Mouse (Mus musculus): Measurements from ENCODE around the gene Igf1r. TPM values are rescaled to one million over a fixed set of nuclear protein-coding genes. Genes with fewer than 3 reads are reported as not detected.

Gene Igf1r
- polyA plus RNA-seq, 1 experiment from 2014 or later: 19.6 TPM

DNA sequence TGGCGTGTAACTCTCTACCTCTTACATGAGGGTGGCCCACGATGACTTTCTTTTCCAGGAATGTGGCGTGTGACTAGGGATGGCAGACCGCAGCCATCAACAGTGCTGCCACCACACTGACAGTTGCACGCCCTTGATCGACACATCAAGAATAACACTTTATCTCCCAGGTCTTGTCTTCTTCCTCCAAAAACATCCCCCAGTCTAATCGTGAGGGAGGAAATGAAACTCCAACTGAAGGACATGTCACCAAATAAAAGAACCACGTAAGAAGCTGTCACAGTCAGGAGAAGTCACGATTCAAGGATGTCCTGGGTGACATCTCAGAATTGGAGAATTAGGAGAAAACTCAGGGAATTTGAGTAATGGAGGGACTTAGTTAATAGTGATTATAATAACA is 8.8 kb upstream of the Igf1r start:
- Histone ChIP-seq H3K9ac (no peak overlapping the region), H3K4me2 (no peak overlapping the region), H3K4me3 (no peak overlapping the region), H3K27me3 (no peaks in the 10 kb centered on the region), H3K36me3 (no peaks in the 10 kb centered on the region), H3K4me1 (no peaks in the 10 kb centered on the region), H3K9me3 (no peaks in the 10 kb centered on the region), H3K27ac (no peak overlapping the region)
- 55% methylated on average over 9 of the region's 9 CpGs for WGBS
- ATAC-seq (ENCODE audit: borderline replicate concordance, extremely low read depth, low FRiP score, low TSS enrichment): no peak

DNA sequence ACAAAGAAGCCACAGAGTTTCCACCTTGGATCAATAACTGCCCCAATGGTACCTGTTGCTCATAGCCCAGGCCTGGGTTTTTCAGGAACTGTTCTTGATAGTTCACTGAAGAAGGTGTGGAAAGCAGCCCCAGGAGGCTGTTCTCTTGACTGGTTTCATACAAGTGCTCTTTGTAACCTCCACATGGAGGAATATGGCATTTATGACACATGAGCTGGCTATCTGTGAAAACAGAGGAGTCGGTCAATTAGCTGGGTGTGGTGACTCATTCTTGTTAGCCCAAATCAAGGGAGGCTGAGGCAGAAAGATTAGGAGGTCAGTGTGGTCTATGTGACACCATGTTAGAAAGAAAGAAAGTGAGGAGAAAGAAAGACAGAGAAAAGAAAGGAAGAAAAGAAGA is 5.7 kb upstream of the Igf1r start:
- Histone ChIP-seq H3K4me1 (0 out of 2 replicates have a peak, but pooled peaks cover 4% of the 10 kb centered on the region), H3K36me3 (no peaks in the 10 kb centered on the region), H3K9ac (no peak overlapping the region), H3K4me3 (no peak overlapping the region), H3K27ac (no peak overlapping the region), H3K4me2 (no peak overlapping the region), H3K9me3 (no peaks in the 10 kb centered on the region), H3K27me3 (no peaks in the 10 kb centered on the region)
- no peak for ATAC-seq (ENCODE audit: borderline replicate concordance, extremely low read depth, low FRiP score, low TSS enrichment)
- WGBS: 50% methylated on average over 1 of the region's 1 CpGs

DNA sequence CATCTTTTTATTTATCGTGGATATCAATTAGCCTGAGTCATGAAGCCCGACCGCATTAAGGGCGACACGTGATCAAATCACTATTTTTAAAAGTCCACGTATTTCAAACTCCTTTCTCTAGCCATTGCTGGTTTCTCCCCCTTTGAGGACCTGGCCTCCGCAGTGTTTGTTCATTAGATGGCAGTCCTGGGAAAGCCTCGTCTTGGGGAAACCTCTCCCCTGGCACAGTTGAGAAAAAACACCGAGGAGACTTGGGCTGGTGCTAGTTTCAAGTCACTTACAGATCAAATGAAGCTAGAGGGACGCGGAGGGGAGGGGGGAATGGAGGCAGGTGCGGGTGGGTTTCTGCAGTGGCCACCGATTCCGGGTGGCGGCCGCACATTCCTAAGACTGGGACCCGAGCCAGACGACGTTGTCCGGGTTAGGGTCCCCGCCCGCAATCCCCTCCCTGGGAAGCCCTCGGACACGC is 2.2 kb upstream of the Igf1r start:
- Histone ChIP-seq H3K4me2 (peak overlapping the region; percentile 91), H3K4me3 (peak overlapping the region; percentile 83), H3K36me3 (no peaks in the 10 kb centered on the region), H3K27me3 (no peaks in the 10 kb centered on the region), H3K4me1 (peaks cover 17% of the 10 kb centered on the region), H3K9ac (peak overlapping the region; percentile 99), H3K9me3 (no peaks in the 10 kb centered on the region), H3K27ac (peak overlapping the region; percentile 100)
- no peak for ATAC-seq (ENCODE audit: borderline replicate concordance, extremely low read depth, low FRiP score, low TSS enrichment)
- WGBS: under 1% methylated on average over 24 of the region's 24 CpGs

DNA sequence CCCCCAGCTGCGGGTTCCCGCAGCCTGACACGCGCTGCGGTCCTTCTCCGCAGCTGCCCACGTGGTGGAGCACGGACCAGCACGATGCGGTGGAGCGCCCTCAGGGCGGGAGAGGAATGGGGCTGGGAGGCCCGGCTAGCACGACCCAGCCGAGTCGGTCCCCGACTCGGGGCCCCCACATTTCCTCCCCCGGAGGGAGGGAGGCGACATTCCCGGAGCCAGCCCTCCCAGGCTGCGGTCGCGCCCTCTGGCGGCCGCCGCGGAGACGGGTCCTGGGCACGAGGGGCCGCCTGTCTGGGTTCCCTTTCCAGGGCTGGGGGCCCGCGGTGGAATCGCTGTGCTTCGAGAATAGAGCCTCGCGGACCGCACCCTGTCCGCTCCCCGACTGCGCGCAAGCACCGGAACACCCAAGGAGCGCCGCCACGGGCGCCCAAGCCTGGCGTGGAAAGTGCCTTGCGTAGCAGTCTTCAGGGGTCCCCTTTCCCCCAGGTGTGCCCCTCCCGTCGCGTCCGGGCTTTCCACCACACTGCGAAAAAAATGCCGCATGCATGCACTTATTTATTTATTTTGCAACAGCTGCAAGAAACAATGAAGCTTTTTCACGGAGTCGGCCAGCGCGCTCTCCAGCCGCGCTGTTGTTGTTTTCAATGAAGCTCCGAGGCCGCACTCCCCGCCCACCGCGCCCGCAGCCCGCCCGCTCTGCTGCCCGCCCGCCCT is 1.7 kb upstream of the Igf1r start:
- peak; percentile 74 for ATAC-seq (ENCODE audit: borderline replicate concordance, extremely low read depth, low FRiP score, low TSS enrichment)
- no peaks in the 10 kb centered on the region for H3K9me3 ChIP-seq
- peak overlapping the region; percentile 83 for H3K4me3 ChIP-seq
- H3K9ac ChIP-seq: peak overlapping the region; percentile 99
- no peaks in the 10 kb centered on the region for H3K36me3 ChIP-seq
- peaks cover 22% of the 10 kb centered on the region for H3K4me1 ChIP-seq
- WGBS: under 1% methylated on average over 62 of the region's 71 CpGs
- H3K27ac ChIP-seq: peak overlapping the region; percentile 100
- H3K4me2 ChIP-seq: peak overlapping the region; percentile 91
- H3K27me3 ChIP-seq: no peaks in the 10 kb centered on the region

DNA sequence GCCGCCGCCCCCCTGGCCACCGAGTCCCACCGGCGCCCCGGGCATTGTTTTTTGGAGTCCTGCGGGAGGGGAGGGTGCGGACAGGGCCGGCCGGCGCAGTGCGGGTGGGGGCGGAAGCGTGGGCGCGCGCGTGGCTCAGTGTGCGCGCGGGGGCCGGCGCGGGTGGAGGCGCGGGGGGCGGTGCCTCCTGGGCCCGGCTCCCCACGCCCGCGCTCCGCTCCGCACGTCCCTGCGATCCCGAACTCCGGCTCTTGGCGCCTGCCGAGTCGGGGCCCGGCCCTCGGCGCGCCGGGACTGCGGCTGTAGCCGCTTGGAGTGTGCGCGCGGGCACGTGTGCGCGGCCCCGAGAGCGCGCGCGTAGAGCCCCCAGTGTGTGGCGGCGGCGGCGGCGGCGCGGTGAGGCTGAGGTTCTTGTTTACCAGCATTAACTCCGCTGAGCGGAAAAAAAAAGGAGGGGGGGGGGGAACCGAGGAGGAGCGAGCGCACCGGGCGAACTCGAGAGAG is 1.0 kb upstream of the Igf1r start:
- Histone ChIP-seq H3K9me3 (no peaks in the 10 kb centered on the region), H3K27me3 (no peaks in the 10 kb centered on the region), H3K27ac (peak overlapping the region; percentile 100), H3K36me3 (no peaks in the 10 kb centered on the region), H3K4me3 (peak overlapping the region; percentile 83), H3K9ac (peak overlapping the region; percentile 99), H3K4me1 (peaks cover 27% of the 10 kb centered on the region), H3K4me2 (peak overlapping the region; percentile 91)
- peak; percentile 82 for ATAC-seq (ENCODE audit: borderline replicate concordance, extremely low read depth, low FRiP score, low TSS enrichment)
- WGBS: under 1% methylated on average over 44 of the region's 73 CpGs

DNA sequence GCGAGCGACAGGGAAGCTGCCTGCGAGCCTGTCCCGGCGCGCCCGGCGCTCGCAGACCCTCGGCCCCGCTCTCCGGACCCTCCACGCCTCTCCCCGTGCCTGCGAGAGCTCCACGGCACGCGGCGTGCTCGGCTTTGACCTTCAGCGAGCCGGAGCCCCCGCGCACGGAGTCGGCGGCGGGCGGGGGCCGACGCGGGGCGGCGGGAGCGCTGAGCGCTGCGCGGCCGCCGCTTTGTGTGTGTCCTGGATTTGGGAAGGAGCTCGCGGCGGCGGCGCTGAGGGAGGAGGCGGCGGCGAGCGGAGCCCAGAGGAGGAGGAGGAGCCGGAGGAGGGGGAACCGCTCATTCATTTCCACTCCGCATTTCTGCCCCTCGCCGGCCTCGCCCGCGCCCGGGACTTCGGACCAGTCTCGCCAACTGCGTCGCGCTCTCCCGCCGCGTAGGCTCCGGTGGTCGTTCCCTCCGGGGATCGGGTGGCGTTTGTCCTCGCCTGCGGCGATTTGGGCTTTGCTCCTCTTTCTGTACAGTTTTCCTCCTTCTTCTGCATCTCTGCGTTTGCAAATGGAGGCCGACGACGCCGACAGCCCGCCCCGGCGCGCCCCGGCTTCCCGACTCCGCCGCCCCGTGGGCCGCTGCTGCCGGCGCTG is 468 bp upstream of the Igf1r start:
- peaks cover 31% of the 10 kb centered on the region for H3K4me1 ChIP-seq
- ATAC-seq (ENCODE audit: borderline replicate concordance, extremely low read depth, low FRiP score, low TSS enrichment): peak; percentile 74
- under 1% methylated on average over 79 of the region's 91 CpGs for WGBS
- peak overlapping the region; percentile 91 for H3K4me2 ChIP-seq
- no peaks in the 10 kb centered on the region for H3K9me3 ChIP-seq
- no peaks in the 10 kb centered on the region for H3K36me3 ChIP-seq
- no peaks in the 10 kb centered on the region for H3K27me3 ChIP-seq
- H3K27ac ChIP-seq: peak overlapping the region; percentile 100
- peak overlapping the region; percentile 83 for H3K4me3 ChIP-seq
- H3K9ac ChIP-seq: peak overlapping the region; percentile 99

DNA sequence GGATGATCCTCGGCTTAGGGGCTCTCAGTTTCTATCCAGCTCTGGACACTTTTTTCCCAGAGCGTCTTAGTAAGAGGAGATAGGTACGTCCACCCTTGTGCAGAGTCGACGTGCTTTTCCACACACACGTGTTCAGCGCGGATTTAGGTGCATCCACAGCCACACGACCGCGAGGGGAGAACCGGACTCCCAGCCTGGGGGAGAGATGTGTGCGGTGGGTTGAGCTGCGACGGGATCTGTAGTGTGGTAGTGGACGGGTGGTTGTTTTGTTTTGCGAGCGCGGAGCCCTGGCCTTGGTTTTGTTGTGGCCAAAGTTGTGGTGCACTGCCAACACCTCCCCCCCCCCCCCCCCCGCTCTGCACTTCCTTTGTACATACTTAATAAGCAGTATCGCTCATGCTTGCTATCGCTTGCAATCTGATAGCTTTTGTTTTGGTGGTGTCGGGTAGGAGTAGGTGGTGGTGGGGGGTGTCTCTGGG is 1.2 kb downstream of the Igf1r start:
- peak overlapping the region; percentile 100 for H3K27ac ChIP-seq
- H3K4me3 ChIP-seq: peak overlapping the region; percentile 83
- no peaks in the 10 kb centered on the region for H3K9me3 ChIP-seq
- peak overlapping the region; percentile 91 for H3K4me2 ChIP-seq
- peaks cover 47% of the 10 kb centered on the region for H3K4me1 ChIP-seq
- H3K9ac ChIP-seq: peak overlapping the region; percentile 99
- H3K36me3 ChIP-seq: no peaks in the 10 kb centered on the region
- WGBS: under 1% methylated on average over 22 of the region's 23 CpGs
- no peak for ATAC-seq (ENCODE audit: borderline replicate concordance, extremely low read depth, low FRiP score, low TSS enrichment)
- no peaks in the 10 kb centered on the region for H3K27me3 ChIP-seq

DNA sequence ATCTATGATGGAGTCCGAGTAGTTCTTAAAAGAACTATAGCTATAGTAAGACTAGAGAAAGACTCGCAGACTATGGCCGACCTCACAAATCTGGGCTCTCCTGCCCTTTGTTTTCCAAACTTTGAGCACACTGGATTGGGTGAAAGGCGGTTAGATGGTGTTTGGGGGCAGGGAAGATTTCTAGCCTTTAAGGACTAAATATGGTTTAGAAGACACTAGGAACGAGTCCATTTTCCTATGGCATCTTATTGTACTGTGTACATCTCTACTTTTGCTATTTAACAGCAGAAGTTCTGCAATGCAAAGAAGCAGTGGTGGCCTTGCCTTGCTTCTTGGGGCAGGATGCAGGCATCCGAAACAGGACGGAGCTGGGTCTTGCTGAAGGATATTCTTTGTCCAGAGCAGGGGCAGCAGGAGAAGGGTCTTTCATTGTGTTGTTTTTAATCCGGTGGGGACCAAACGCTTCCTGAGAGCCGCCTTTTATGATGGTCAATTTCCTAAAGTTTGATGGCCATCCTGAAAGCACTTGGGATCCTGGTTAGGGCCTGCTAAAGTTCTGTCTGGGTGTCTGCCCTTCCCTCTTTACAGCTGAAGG is 2.1 kb downstream of the Igf1r start:
- H3K36me3 ChIP-seq: no peaks in the 10 kb centered on the region
- peak overlapping the region; percentile 83 for H3K4me3 ChIP-seq
- no peak for ATAC-seq (ENCODE audit: borderline replicate concordance, extremely low read depth, low FRiP score, low TSS enrichment)
- no peaks in the 10 kb centered on the region for H3K9me3 ChIP-seq
- peaks cover 55% of the 10 kb centered on the region for H3K4me1 ChIP-seq
- H3K9ac ChIP-seq: peak overlapping the region; percentile 99
- H3K27ac ChIP-seq: peak overlapping the region; percentile 47; the same call in 1 of the 2 replicates
- 10% methylated on average over 10 of the region's 10 CpGs for WGBS
- H3K4me2 ChIP-seq: peak overlapping the region; percentile 91
- H3K27me3 ChIP-seq: no peaks in the 10 kb centered on the region

DNA sequence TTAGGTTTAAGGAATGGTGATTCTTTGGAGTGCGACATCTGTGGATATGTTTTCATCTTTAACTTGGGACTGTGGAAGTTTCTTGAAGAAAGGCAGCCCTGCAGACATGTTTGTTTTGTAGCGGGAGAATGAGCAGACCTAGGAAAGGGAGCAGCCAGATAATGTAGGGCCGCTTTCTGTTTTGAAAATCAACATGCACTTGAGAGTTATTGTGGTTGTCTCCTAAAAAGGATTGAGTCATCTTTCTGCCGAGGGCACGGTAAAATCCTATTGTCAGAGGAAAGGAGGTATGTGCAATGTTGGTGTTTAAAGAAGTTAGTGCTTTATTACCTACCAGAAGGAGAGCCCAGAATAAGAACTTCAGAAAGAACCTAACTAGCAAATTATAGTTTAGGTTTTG is 2.6 kb downstream of the Igf1r start:
- Histone ChIP-seq H3K4me3 (peak overlapping the region; percentile 83), H3K4me1 (peaks cover 59% of the 10 kb centered on the region), H3K27me3 (no peaks in the 10 kb centered on the region), H3K9me3 (no peaks in the 10 kb centered on the region), H3K4me2 (peak overlapping the region; percentile 91), H3K27ac (no peak overlapping the region), H3K9ac (peak overlapping the region; percentile 8; the same call in 1 of the 2 replicates), H3K36me3 (no peaks in the 10 kb centered on the region)
- ATAC-seq (ENCODE audit: borderline replicate concordance, extremely low read depth, low FRiP score, low TSS enrichment): no peak
- WGBS: 23% methylated on average over 5 of the region's 5 CpGs

DNA sequence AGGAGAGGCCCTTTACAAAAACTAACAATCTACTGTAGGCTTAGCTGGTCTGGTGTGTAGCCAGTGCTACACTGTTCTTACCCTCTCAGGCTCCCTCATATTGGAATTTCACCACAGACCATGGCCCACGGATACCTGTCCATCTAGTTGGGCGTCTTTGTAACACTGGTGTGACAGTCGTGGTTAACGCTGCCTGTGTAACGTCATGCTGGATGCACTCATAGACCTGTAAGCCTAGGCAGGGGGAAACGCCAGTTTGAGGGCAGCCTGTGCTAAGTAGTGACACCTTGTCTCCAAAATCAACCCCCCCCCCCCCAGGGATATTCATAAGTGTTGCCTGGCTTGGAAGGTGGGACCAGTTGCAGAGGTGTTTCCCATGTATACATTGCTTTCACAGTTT is 4.7 kb downstream of the Igf1r start:
- Histone ChIP-seq H3K9ac (no peak overlapping the region), H3K9me3 (no peaks in the 10 kb centered on the region), H3K27me3 (no peaks in the 10 kb centered on the region), H3K27ac (no peak overlapping the region), H3K4me1 (peaks cover 72% of the 10 kb centered on the region), H3K4me3 (no peak overlapping the region), H3K36me3 (no peaks in the 10 kb centered on the region), H3K4me2 (peak overlapping the region; percentile 3; the same call in 1 of the 2 replicates)
- ATAC-seq (ENCODE audit: borderline replicate concordance, extremely low read depth, low FRiP score, low TSS enrichment): no peak
- 53% methylated on average over 6 of the region's 6 CpGs for WGBS

DNA sequence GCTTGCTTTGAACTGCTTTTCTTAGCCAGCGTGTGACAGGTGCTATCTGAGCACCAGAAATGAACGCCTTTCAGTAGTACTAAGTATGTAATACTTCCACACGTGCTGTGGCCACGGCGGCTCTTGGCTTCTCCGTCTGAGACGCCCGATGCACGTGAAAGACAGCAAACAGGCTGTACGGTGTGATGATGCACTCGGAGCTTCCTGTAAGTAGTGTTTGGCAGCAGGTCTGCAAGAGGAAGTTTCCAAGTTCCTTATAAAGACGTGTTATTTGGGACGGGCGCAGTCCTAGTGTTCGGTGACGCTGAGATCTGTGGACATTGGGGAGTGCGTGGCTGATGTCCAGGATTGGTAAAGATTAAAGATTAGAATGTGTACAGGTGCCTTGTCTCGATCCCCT is 5.4 kb downstream of the Igf1r start:
- 0 out of 2 replicates have a peak overlapping the region, but pooled peaks have one; percentile 6 for H3K4me3 ChIP-seq
- H3K4me1 ChIP-seq: peaks cover 72% of the 10 kb centered on the region
- H3K9ac ChIP-seq: no peak overlapping the region; the same call in 1 of the 2 replicates
- no peak overlapping the region for H3K27ac ChIP-seq
- no peak for ATAC-seq (ENCODE audit: borderline replicate concordance, extremely low read depth, low FRiP score, low TSS enrichment)
- H3K36me3 ChIP-seq: no peaks in the 10 kb centered on the region
- peak overlapping the region; percentile 39; the same call in 1 of the 2 replicates for H3K4me2 ChIP-seq
- WGBS: 28% methylated on average over 18 of the region's 18 CpGs
- H3K9me3 ChIP-seq: no peaks in the 10 kb centered on the region
- H3K27me3 ChIP-seq: no peaks in the 10 kb centered on the region
